Mouse (Mus musculus) myocyte (in vitro differentiated cells): ENCODE data around the gene Sirt7.

Source experiments
- CEBPB ChIP-seq: IDR thresholded peaks from 2 replicates; pipeline ENCODE4 v1.6.1; 2011; ENCODE audit warnings: mild to moderate bottlenecking, moderate library complexity; ENCODE audit not compliant: poor library complexity, insufficient read depth, severe bottlenecking
- POLR2A ChIP-seq: IDR thresholded peaks from one replicate; pipeline ENCODE4 v1.6.1; 2011; ENCODE audit warnings: low read depth, mild to moderate bottlenecking, control low read depth, moderate library complexity; ENCODE audit not compliant: insufficient read length
- TCF12 ChIP-seq: IDR thresholded peaks from one replicate; pipeline ENCODE4 v1.6.1; 2011; ENCODE audit warnings: mild to moderate bottlenecking, control low read depth; ENCODE audit not compliant: poor library complexity, insufficient read depth, severe bottlenecking
- TCF3 ChIP-seq: IDR thresholded peaks from one replicate; pipeline ENCODE4 v1.6.1; 2011; ENCODE audit warnings: low read depth, control low read depth; ENCODE audit not compliant: insufficient read length

DNA sequence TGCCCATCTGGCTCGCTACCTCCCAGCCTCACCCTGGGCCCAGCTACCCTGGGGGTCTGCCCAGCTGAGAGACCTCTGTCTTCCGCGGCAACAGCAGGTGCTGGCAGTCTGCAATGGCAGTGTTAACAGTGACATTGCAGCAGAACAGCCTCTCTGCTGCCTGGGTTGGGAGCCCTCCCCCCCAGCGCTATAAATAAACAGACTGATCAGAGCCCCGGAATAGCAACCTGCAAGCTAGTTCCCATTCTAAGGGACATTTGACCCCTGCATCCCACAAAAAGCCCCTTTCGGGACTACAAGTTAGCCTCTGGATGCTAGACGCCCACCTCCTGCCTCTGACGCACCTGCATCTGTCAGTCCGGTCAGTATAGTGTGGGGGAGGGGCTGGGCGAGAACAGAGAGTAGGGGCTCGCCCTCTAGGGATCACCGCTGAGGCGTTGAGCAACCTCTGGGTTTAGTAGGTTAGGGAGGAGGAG, 23.0 kb upstream of the Sirt7 start, which contains the start of gene Myadml2:
- no peak for TF ChIP-seq POLR2A
- TF ChIP-seq CEBPB = no peak
- no peak for TF ChIP-seq TCF3
- no peak for TF ChIP-seq TCF12
